Mouse (Mus musculus) intestine, embryonic 16.5 days (tissue): ENCODE data around the gene H2-Oa. TPM values are rescaled to one million over a fixed set of nuclear protein-coding genes. Genes with fewer than 3 reads are reported as not detected.

ENCODE experiments used
- ATAC-seq: fragments of 200-750 bp; cut with Nextera tagmentation; 2 replicates; pipeline ENCODE4 v1.8.0; 2017; ENCODE audit warnings: moderate TSS enrichment, moderate library complexity
- H3K27ac ChIP-seq: fragments of 300-500 bp; sonication (generic); 2 replicates; pipeline ENCODE4 v1.5.1; 2014; ENCODE audit warnings: mild to moderate bottlenecking, low read length
- H3K27me3 ChIP-seq: fragments of 300-500 bp; sonication (generic); replicated peaks from 2 replicates; pipeline ENCODE4 v1.6.1; 2014; ENCODE audit warnings: low read length, control low read depth, mixed read lengths; ENCODE audit not compliant: control insufficient read depth, insufficient read depth
- H3K36me3 ChIP-seq: fragments of 300-500 bp; sonication (generic); 2 replicates; pipeline ENCODE4 v1.6.1; 2014; ENCODE audit warnings: low read length, control low read depth; ENCODE audit not compliant: control insufficient read depth, insufficient read depth
- H3K4me1 ChIP-seq: fragments of 300-500 bp; sonication (generic); 2 replicates; pipeline ENCODE4 v1.6.1; 2014; ENCODE audit warnings: low read length, control low read depth, mixed read lengths; ENCODE audit not compliant: control insufficient read depth, insufficient read depth
- H3K4me2 ChIP-seq: fragments of 300-500 bp; sonication (generic); 2 replicates; pipeline ENCODE4 v1.6.1; 2014; ENCODE audit warnings: low read depth, low read length, control low read depth
- H3K4me3 ChIP-seq: fragments of 300-500 bp; sonication (generic); 2 replicates; pipeline ENCODE4 v1.5.1; 2014; ENCODE audit warnings: mild to moderate bottlenecking, low read length
- H3K9ac ChIP-seq: fragments of 300-500 bp; sonication (generic); 2 replicates; pipeline ENCODE4 v1.6.1; 2014; ENCODE audit warnings: low read depth, low read length
- H3K9me3 ChIP-seq: fragments of 300-500 bp; sonication (generic); 2 replicates; pipeline ENCODE4 v1.6.1; 2016; ENCODE audit warnings: low read length, control low read depth; ENCODE audit not compliant: control insufficient read depth
- WGBS: fragments of 180-500 bp; shearing (Covaris S2); extraction: QIAGEN DNeasy Blood & Tissue Kit; methylation state at CpG from one replicate; pipeline ENCODE4 v1.1.7; 2014; 5-methylcytosine and 5-hydroxymethylcytosine counted together
- polyA plus RNA-seq: library from polyadenylated mRNA; unstranded; fragments of >200 nt; fragmentation: Nextera tagmentation; extraction: Ambion mirVana; gene quantifications from 2 replicates; pipeline ENCODE4 v1.2.1, GENCODE M21; 2015

H2-Oa gene
- 0.62 and 0.95 TPM in 2 replicates for polyA plus RNA-seq

- no peak within 1 kb of the TSS for H3K4me3 ChIP-seq
- no peak within 1 kb of the TSS for H3K27ac ChIP-seq
- H3K4me1 ChIP-seq, result no peaks in the 10 kb centered on the region
- 37% methylated on average over 11 of the region's 11 CpGs for WGBS
- ATAC-seq, result no peak
- no peaks in the 10 kb centered on the region for H3K36me3 ChIP-seq
- no peaks in the 10 kb centered on the region for H3K27me3 ChIP-seq
- no peaks in the 10 kb centered on the region for H3K9me3 ChIP-seq
- H3K4me2 ChIP-seq, result no peak within 1 kb of the TSS
- no peak within 1 kb of the TSS for H3K9ac ChIP-seq
Measured at GRCm38 (mm10) chr17:34092197-34092875, at the start of gene H2-Oa. Gene H2-Oa (plus strand): TSS chr17:34092340.

GRCm38 (mm10) chr17:34045941-34046340 is 46.2 kb upstream of the H2-Oa start:
- no peaks in the 10 kb centered on the region; the same call in 1 of the 2 replicates for H3K9me3 ChIP-seq
- H3K4me3 ChIP-seq, result no peak overlapping the region
- H3K27ac ChIP-seq, result no peak overlapping the region
- H3K4me2 ChIP-seq, result no peak overlapping the region
- ATAC-seq, result no peak
- peaks cover 4% of the 10 kb centered on the region; the same call in 1 of the 2 replicates for H3K4me1 ChIP-seq
- H3K36me3 ChIP-seq, result no peaks in the 10 kb centered on the region
- WGBS, result 75% methylated on average over 14 of the region's 14 CpGs
- no peak overlapping the region for H3K9ac ChIP-seq
- H3K27me3 ChIP-seq, result no peaks in the 10 kb centered on the region

- H3K36me3 ChIP-seq, result no peaks in the 10 kb centered on the region
- no peaks in the 10 kb centered on the region for H3K4me1 ChIP-seq
- no peak for ATAC-seq
- H3K4me2 ChIP-seq, result no peak overlapping the region
- no peaks in the 10 kb centered on the region for H3K27me3 ChIP-seq
- H3K4me3 ChIP-seq, result no peak overlapping the region
- no peaks in the 10 kb centered on the region; the same call in 1 of the 2 replicates for H3K9me3 ChIP-seq
- WGBS, result 88% methylated on average over 5 of the region's 5 CpGs
- H3K9ac ChIP-seq, result no peak overlapping the region
- no peak overlapping the region for H3K27ac ChIP-seq
Measured at GRCm38 (mm10) chr17:34047404-34048050, 44.6 kb upstream of the H2-Oa start.

- Histone ChIP-seq H3K27me3 (no peaks in the 10 kb centered on the region), H3K9ac (no peak overlapping the region), H3K4me2 (no peak overlapping the region), H3K27ac (no peak overlapping the region), H3K4me1 (no peaks in the 10 kb centered on the region), H3K4me3 (no peak overlapping the region), H3K9me3 (no peaks in the 10 kb centered on the region), H3K36me3 (no peaks in the 10 kb centered on the region)
- ATAC-seq, result no peak
- whole genome bisulfite sequencing, result 70% methylated on average over 7 of the region's 7 CpGs
Measured at GRCm38 (mm10) chr17:34057224-34057623, 34.9 kb upstream of the H2-Oa start.

GRCm38 (mm10) chr17:34068864-34069263 is 23.3 kb upstream of the H2-Oa start:
- ATAC-seq, result no peak
- H3K36me3 ChIP-seq, result no peaks in the 10 kb centered on the region
- no peak overlapping the region for H3K4me3 ChIP-seq
- no peak overlapping the region for H3K27ac ChIP-seq
- no peak overlapping the region for H3K4me2 ChIP-seq
- H3K9me3 ChIP-seq, result no peaks in the 10 kb centered on the region
- no peaks in the 10 kb centered on the region for H3K4me1 ChIP-seq
- H3K9ac ChIP-seq, result no peak overlapping the region
- H3K27me3 ChIP-seq, result no peaks in the 10 kb centered on the region
- 41% methylated on average over 3 of the region's 3 CpGs for WGBS

- no peaks in the 10 kb centered on the region for H3K4me1 ChIP-seq
- 71% methylated on average over 5 of the region's 5 CpGs for WGBS
Measured at GRCm38 (mm10) chr17:34072091-34072490, 20.0 kb upstream of the H2-Oa start.

GRCm38 (mm10) chr17:34075271-34075670 is 16.9 kb upstream of the H2-Oa start:
- ATAC-seq, result no peak
- 41% methylated on average over 7 of the region's 7 CpGs for WGBS
- no peaks in the 10 kb centered on the region for H3K9me3 ChIP-seq
- H3K4me3 ChIP-seq, result no peak overlapping the region
- no peaks in the 10 kb centered on the region for H3K36me3 ChIP-seq
- no peak overlapping the region for H3K27ac ChIP-seq
- H3K27me3 ChIP-seq, result peaks cover 9% of the 10 kb centered on the region; the same call in 1 of the 2 replicates
- no peak overlapping the region for H3K9ac ChIP-seq
- no peak overlapping the region for H3K4me2 ChIP-seq
- H3K4me1 ChIP-seq, result no peaks in the 10 kb centered on the region

More at GRCm38 (mm10) chr17:34072091-34072490, 20.0 kb upstream of the H2-Oa start:
- Histone ChIP-seq H3K27ac (no peak overlapping the region), H3K9me3 (no peaks in the 10 kb centered on the region), H3K4me2 (no peak overlapping the region), H3K36me3 (no peaks in the 10 kb centered on the region), H3K9ac (no peak overlapping the region), H3K4me3 (no peak overlapping the region), H3K27me3 (peaks cover 5% of the 10 kb centered on the region; the same call in 1 of the 2 replicates)
- ATAC-seq, result no peak

GRCm38 (mm10) chr17:34077549-34077948 is 14.6 kb upstream of the H2-Oa start:
- peak; percentile 29; the same call in 1 of the 2 replicates for ATAC-seq
- Histone ChIP-seq H3K9ac (no peak overlapping the region), H3K27ac (no peak overlapping the region), H3K4me3 (no peak overlapping the region), H3K27me3 (peaks cover 9% of the 10 kb centered on the region; the same call in 1 of the 2 replicates), H3K9me3 (no peaks in the 10 kb centered on the region; the same call in 1 of the 2 replicates), H3K36me3 (no peaks in the 10 kb centered on the region), H3K4me1 (no peaks in the 10 kb centered on the region), H3K4me2 (no peak overlapping the region)
- 2% methylated on average over 9 of the region's 9 CpGs for WGBS

- Histone ChIP-seq H3K27ac (no peak overlapping the region), H3K4me3 (no peak overlapping the region), H3K36me3 (no peaks in the 10 kb centered on the region), H3K27me3 (peaks cover 9% of the 10 kb centered on the region; the same call in 1 of the 2 replicates), H3K9me3 (no peaks in the 10 kb centered on the region; the same call in 1 of the 2 replicates), H3K9ac (no peak overlapping the region), H3K4me2 (no peak overlapping the region), H3K4me1 (no peaks in the 10 kb centered on the region)
- no peak for ATAC-seq
- 55% methylated on average over 4 of the region's 4 CpGs for WGBS
Measured at GRCm38 (mm10) chr17:34078148-34078547, 14.0 kb upstream of the H2-Oa start.
